Mouse (Mus musculus) left cerebral cortex, postnatal 4 days (tissue): ENCODE results near the gene H2-Q6. TPM values are rescaled to one million over a fixed set of nuclear protein-coding genes. Genes with fewer than 3 reads are reported as not detected.
"Not testable (repeated sequence)": the region's sequence is repeated elsewhere in the genome, so short reads cannot be mapped to it uniquely, and the experiment has no call there.

Source experiments
- DNase-seq: peaks from one replicate; pipeline ENCODE4 v3.0.0-alpha.2; 2022
- intact Hi-C: fragments of 180-260 bp; cut with DNase I; formaldehyde crosslinking; loops from one replicate; pipeline ENCODE4 v1.15.1; 2025
- total RNA-seq, 2 experiments: library from RNA; stranded (reverse); gene quantifications; 2 replicates each; pipeline ENCODE4 v1.2.3; 2021

H2-Q6 gene
- total RNA-seq, result under 1 TPM; 0.18 to 0.36 TPM

GRCm38 (mm10) chr17:35424624-35425416, at the start of gene H2-Q6:
Gene H2-Q6 (plus strand): TSS chr17:35424850.
- peak; percentile 32 for DNase-seq

GRCm38 (mm10) chr17:35379369-35379728, 45.3 kb upstream of the H2-Q6 start, which contains the start of gene H2-Q4:
Gene H2-Q4 (plus strand): TSS chr17:35379617.
- intact Hi-C loops, result no loop called here
- peak; percentile 80 for DNase-seq

More at GRCm38 (mm10) chr17:35424624-35425416, at the start of gene H2-Q6:
- intact Hi-C loops, result not testable (repeated sequence)

- intact Hi-C loops, result no loop called here
- DNase-seq, result peak; percentile 9
These were observed 44.8 kb upstream of the H2-Q6 start for GRCm38 (mm10) chr17:35379729-35380451.

- intact Hi-C loops, result not testable (repeated sequence)
- DNase-seq, result peak; percentile 21
These were observed 34.9 kb upstream of the H2-Q6 start for GRCm38 (mm10) chr17:35389796-35390195.

- intact Hi-C loops, DNase-seq: not testable (repeated sequence)
These were observed 32.0 kb upstream of the H2-Q6 start for GRCm38 (mm10) chr17:35392671-35393070.

GRCm38 (mm10) chr17:35393864-35394800, 30.5 kb upstream of the H2-Q6 start:
- intact Hi-C loops, DNase-seq: not testable (repeated sequence)

GRCm38 (mm10) chr17:35396956-35397355, 27.7 kb upstream of the H2-Q6 start:
- intact Hi-C loops, DNase-seq: not testable (repeated sequence)

GRCm38 (mm10) chr17:35413057-35413456, 11.6 kb upstream of the H2-Q6 start:
- intact Hi-C loops, result not testable (repeated sequence)

GRCm38 (mm10) chr17:35415273-35416129, 9.1 kb upstream of the H2-Q6 start:
- intact Hi-C loops, DNase-seq: not testable (repeated sequence)

More at GRCm38 (mm10) chr17:35413057-35413456, 11.6 kb upstream of the H2-Q6 start:
- not testable (repeated sequence) for DNase-seq

GRCm38 (mm10) chr17:35418772-35419171, 5.9 kb upstream of the H2-Q6 start:
- intact Hi-C loops, result no loop called here

GRCm38 (mm10) chr17:35419564-35419963, 5.1 kb upstream of the H2-Q6 start:
- not testable (repeated sequence) for DNase-seq

More at GRCm38 (mm10) chr17:35418772-35419171, 5.9 kb upstream of the H2-Q6 start:
- no peak for DNase-seq

GRCm38 (mm10) chr17:35420206-35420810, 4.3 kb upstream of the H2-Q6 start:
- peak; percentile 80 for DNase-seq
- intact Hi-C loops, result not testable (repeated sequence)

More at GRCm38 (mm10) chr17:35419564-35419963, 5.1 kb upstream of the H2-Q6 start:
- intact Hi-C loops, result not testable (repeated sequence)

GRCm38 (mm10) chr17:35421331-35421730, 3.3 kb upstream of the H2-Q6 start:
- not testable (repeated sequence) for DNase-seq

GRCm38 (mm10) chr17:35422360-35422759, 2.3 kb upstream of the H2-Q6 start:
- intact Hi-C loops, DNase-seq: not testable (repeated sequence)

More at GRCm38 (mm10) chr17:35421331-35421730, 3.3 kb upstream of the H2-Q6 start:
- intact Hi-C loops, result not testable (repeated sequence)

- DNase-seq, intact Hi-C loops: not testable (repeated sequence)
These were observed 1.4 kb upstream of the H2-Q6 start for GRCm38 (mm10) chr17:35423131-35423810.

- intact Hi-C loops, DNase-seq: not testable (repeated sequence)
These were observed 544 bp upstream of the H2-Q6 start for GRCm38 (mm10) chr17:35424106-35424505.

- intact Hi-C loops, DNase-seq: not testable (repeated sequence)
These were observed 824 bp downstream of the H2-Q6 start for GRCm38 (mm10) chr17:35425474-35425873.

- DNase-seq, intact Hi-C loops: not testable (repeated sequence)
These were observed 4.2 kb downstream of the H2-Q6 start for GRCm38 (mm10) chr17:35428883-35429282.
